Mouse (Mus musculus): ENCODE measurements around the gene Efhc1. TPM values are rescaled to one million over a fixed set of nuclear protein-coding genes. Genes with fewer than 3 reads are reported as not detected.

Gene Efhc1
- 0.58 and 1.2 TPM in 2 replicates for polyA plus RNA-seq (2014; fragmentation: Nextera tagmentation; extraction: Ambion mirVana)

GRCm38 (mm10) chr1:20951300-20951763 is at the start of gene Efhc1:
Gene Efhc1, plus strand, starts transcription at chr1:20951626.
- peak within 1 kb of the TSS; percentile 85 for H3K4me2 ChIP-seq
- no peak within 1 kb of the TSS; the same call in 1 of the 2 replicates for H3K27ac ChIP-seq (ENCODE audit: low read depth, low read length)
- peak within 1 kb of the TSS; percentile 52 for H3K9ac ChIP-seq (ENCODE audit: low read depth, low read length)
- no peaks in the 10 kb centered on the region for H3K27me3 ChIP-seq (replicated peaks; ENCODE audit: control insufficient read depth, insufficient read depth, low read length)
- H3K4me3 ChIP-seq (ENCODE audit: low read depth, low read length), result peak within 1 kb of the TSS; percentile 61
- no peaks in the 10 kb centered on the region for H3K9me3 ChIP-seq (ENCODE audit: control insufficient read depth, low read length)
- DNase-seq (ENCODE audit: low spot score), result peak; percentile 92
- peak; percentile 94 for ATAC-seq (replicated peaks; ENCODE audit: low FRiP score)
- WGBS, result under 1% methylated on average over 23 of the region's 23 CpGs
- no peaks in the 10 kb centered on the region for H3K4me1 ChIP-seq (replicated peaks; ENCODE audit: control insufficient read depth, insufficient read depth, low read length)
- no peaks in the 10 kb centered on the region for H3K36me3 ChIP-seq (ENCODE audit: control insufficient read depth, insufficient read depth, low read length)

- 83% methylated on average over 8 of the region's 8 CpGs for WGBS
- H3K27ac ChIP-seq (ENCODE audit: low read depth, low read length), result no peak overlapping the region
- H3K36me3 ChIP-seq (ENCODE audit: control insufficient read depth, insufficient read depth, low read length), result no peaks in the 10 kb centered on the region
- H3K4me3 ChIP-seq (ENCODE audit: low read depth, low read length), result no peak overlapping the region
- no peak overlapping the region for H3K4me2 ChIP-seq
- H3K9me3 ChIP-seq (ENCODE audit: control insufficient read depth, low read length), result no peaks in the 10 kb centered on the region
- H3K4me1 ChIP-seq (replicated peaks; ENCODE audit: control insufficient read depth, insufficient read depth, low read length), result no peaks in the 10 kb centered on the region
- ATAC-seq (replicated peaks; ENCODE audit: low FRiP score) (no peak), DNase-seq (ENCODE audit: low spot score) (no peak)
- H3K9ac ChIP-seq (ENCODE audit: low read depth, low read length), result no peak overlapping the region
- no peaks in the 10 kb centered on the region for H3K27me3 ChIP-seq (replicated peaks; ENCODE audit: control insufficient read depth, insufficient read depth, low read length)
These were observed 45.8 kb upstream of the Efhc1 start for GRCm38 (mm10) chr1:20905501-20906127.

GRCm38 (mm10) chr1:20906128-20906515 is 45.3 kb upstream of the Efhc1 start:
- no peaks in the 10 kb centered on the region for H3K4me1 ChIP-seq (replicated peaks; ENCODE audit: control insufficient read depth, insufficient read depth, low read length)
- no peaks in the 10 kb centered on the region for H3K36me3 ChIP-seq (ENCODE audit: control insufficient read depth, insufficient read depth, low read length)
- 85% methylated on average over 9 of the region's 9 CpGs for WGBS
- H3K27ac ChIP-seq (ENCODE audit: low read depth, low read length), result no peak overlapping the region
- no peak overlapping the region for H3K4me3 ChIP-seq (ENCODE audit: low read depth, low read length)
- H3K9me3 ChIP-seq (ENCODE audit: control insufficient read depth, low read length), result no peaks in the 10 kb centered on the region
- no peak overlapping the region for H3K4me2 ChIP-seq
- no peak for DNase-seq (ENCODE audit: low spot score)
- no peaks in the 10 kb centered on the region for H3K27me3 ChIP-seq (replicated peaks; ENCODE audit: control insufficient read depth, insufficient read depth, low read length)
- ATAC-seq (replicated peaks; ENCODE audit: low FRiP score), result no peak
- H3K9ac ChIP-seq (ENCODE audit: low read depth, low read length), result no peak overlapping the region

- no peak overlapping the region for H3K4me3 ChIP-seq (ENCODE audit: low read depth, low read length)
- H3K4me2 ChIP-seq, result no peak overlapping the region
- no peaks in the 10 kb centered on the region for H3K27me3 ChIP-seq (replicated peaks; ENCODE audit: control insufficient read depth, insufficient read depth, low read length)
- H3K9me3 ChIP-seq (ENCODE audit: control insufficient read depth, low read length), result no peaks in the 10 kb centered on the region
- WGBS, result 57% methylated on average over 4 of the region's 4 CpGs
- DNase-seq (ENCODE audit: low spot score), result no peak
- no peak for ATAC-seq (replicated peaks; ENCODE audit: low FRiP score)
- H3K4me1 ChIP-seq (replicated peaks; ENCODE audit: control insufficient read depth, insufficient read depth, low read length), result no peaks in the 10 kb centered on the region
- H3K9ac ChIP-seq (ENCODE audit: low read depth, low read length), result no peak overlapping the region
- H3K27ac ChIP-seq (ENCODE audit: low read depth, low read length), result no peak overlapping the region
- no peaks in the 10 kb centered on the region for H3K36me3 ChIP-seq (ENCODE audit: control insufficient read depth, insufficient read depth, low read length)
These were observed 42.9 kb upstream of the Efhc1 start for GRCm38 (mm10) chr1:20908541-20908940.

- no peak for ATAC-seq (replicated peaks; ENCODE audit: low FRiP score)
- no peak overlapping the region for H3K27ac ChIP-seq (ENCODE audit: low read depth, low read length)
These were observed 39.3 kb upstream of the Efhc1 start for GRCm38 (mm10) chr1:20912115-20912514.

GRCm38 (mm10) chr1:20912527-20913171 is 38.8 kb upstream of the Efhc1 start:
- Histone ChIP-seq H3K27ac (ENCODE audit: low read depth, low read length) (no peak overlapping the region), H3K4me3 (ENCODE audit: low read depth, low read length) (no peak overlapping the region)

More at GRCm38 (mm10) chr1:20912115-20912514, 39.3 kb upstream of the Efhc1 start:
- WGBS, result 21% methylated on average over 2 of the region's 2 CpGs
- Histone ChIP-seq H3K4me3 (ENCODE audit: low read depth, low read length) (no peak overlapping the region), H3K9me3 (ENCODE audit: control insufficient read depth, low read length) (no peaks in the 10 kb centered on the region), H3K36me3 (ENCODE audit: control insufficient read depth, insufficient read depth, low read length) (no peaks in the 10 kb centered on the region), H3K9ac (ENCODE audit: low read depth, low read length) (no peak overlapping the region), H3K27me3 (replicated peaks; ENCODE audit: control insufficient read depth, insufficient read depth, low read length) (no peaks in the 10 kb centered on the region), H3K4me2 (no peak overlapping the region), H3K4me1 (replicated peaks; ENCODE audit: control insufficient read depth, insufficient read depth, low read length) (no peaks in the 10 kb centered on the region)
- DNase-seq (ENCODE audit: low spot score), result no peak

GRCm38 (mm10) chr1:20914769-20915168 is 36.7 kb upstream of the Efhc1 start:
- ATAC-seq (replicated peaks; ENCODE audit: low FRiP score) (no peak), DNase-seq (ENCODE audit: low spot score) (no peak)
- Histone ChIP-seq H3K4me2 (no peak overlapping the region), H3K27ac (ENCODE audit: low read depth, low read length) (no peak overlapping the region), H3K27me3 (replicated peaks; ENCODE audit: control insufficient read depth, insufficient read depth, low read length) (no peaks in the 10 kb centered on the region), H3K36me3 (ENCODE audit: control insufficient read depth, insufficient read depth, low read length) (no peaks in the 10 kb centered on the region), H3K9me3 (ENCODE audit: control insufficient read depth, low read length) (no peaks in the 10 kb centered on the region), H3K4me3 (ENCODE audit: low read depth, low read length) (no peak overlapping the region), H3K9ac (ENCODE audit: low read depth, low read length) (no peak overlapping the region), H3K4me1 (replicated peaks; ENCODE audit: control insufficient read depth, insufficient read depth, low read length) (no peaks in the 10 kb centered on the region)
- 87% methylated on average over 3 of the region's 3 CpGs for WGBS

More at GRCm38 (mm10) chr1:20912527-20913171, 38.8 kb upstream of the Efhc1 start:
- no peaks in the 10 kb centered on the region for H3K9me3 ChIP-seq (ENCODE audit: control insufficient read depth, low read length)
- H3K9ac ChIP-seq (ENCODE audit: low read depth, low read length), result no peak overlapping the region
- no peaks in the 10 kb centered on the region for H3K4me1 ChIP-seq (replicated peaks; ENCODE audit: control insufficient read depth, insufficient read depth, low read length)
- no peaks in the 10 kb centered on the region for H3K27me3 ChIP-seq (replicated peaks; ENCODE audit: control insufficient read depth, insufficient read depth, low read length)
- H3K36me3 ChIP-seq (ENCODE audit: control insufficient read depth, insufficient read depth, low read length), result no peaks in the 10 kb centered on the region
- no peak for DNase-seq (ENCODE audit: low spot score)
- no peak overlapping the region for H3K4me2 ChIP-seq
- 39% methylated on average over 13 of the region's 13 CpGs for WGBS
- ATAC-seq (replicated peaks; ENCODE audit: low FRiP score), result no peak

- ATAC-seq (replicated peaks; ENCODE audit: low FRiP score) (no peak), DNase-seq (ENCODE audit: low spot score) (no peak)
- H3K9me3 ChIP-seq (ENCODE audit: control insufficient read depth, low read length), result no peaks in the 10 kb centered on the region
- no peaks in the 10 kb centered on the region for H3K4me1 ChIP-seq (replicated peaks; ENCODE audit: control insufficient read depth, insufficient read depth, low read length)
- no peak overlapping the region for H3K27ac ChIP-seq (ENCODE audit: low read depth, low read length)
- H3K27me3 ChIP-seq (replicated peaks; ENCODE audit: control insufficient read depth, insufficient read depth, low read length), result no peaks in the 10 kb centered on the region
- H3K4me3 ChIP-seq (ENCODE audit: low read depth, low read length), result no peak overlapping the region
- no peaks in the 10 kb centered on the region for H3K36me3 ChIP-seq (ENCODE audit: control insufficient read depth, insufficient read depth, low read length)
- H3K4me2 ChIP-seq, result no peak overlapping the region
- WGBS, result 75% methylated on average over 5 of the region's 5 CpGs
- H3K9ac ChIP-seq (ENCODE audit: low read depth, low read length), result no peak overlapping the region
These were observed 35.8 kb upstream of the Efhc1 start for GRCm38 (mm10) chr1:20915608-20916007.
